Mouse (Mus musculus) lung, adult 2 months (tissue): ENCODE measurements around the gene Tnfrsf19. TPM values are rescaled to one million over a fixed set of nuclear protein-coding genes. Genes with fewer than 3 reads are reported as not detected.

ENCODE experiments used
- DNase-seq: peaks from one replicate; pipeline ENCODE4 v3.0.0; 2022
- H3K4me1 ChIP-seq: fragments of 200-500 bp; 2 replicates; pipeline ENCODE4 v1.6.1; 2011; ENCODE audit warnings: low read length; ENCODE audit not compliant: control insufficient read depth, insufficient read depth
- H3K4me3 ChIP-seq: fragments of 200-500 bp; replicated peaks from 2 replicates; pipeline ENCODE3; 2011; ENCODE audit warnings: low read depth, mild to moderate bottlenecking, control low read depth, low read length; ENCODE audit errors: extremely low read depth
- CTCF ChIP-seq: fragments of 200-500 bp; IDR thresholded peaks from 2 replicates; pipeline ENCODE4 v1.5.1; 2011; ENCODE audit warnings: mild to moderate bottlenecking, low read length, control low read depth; ENCODE audit not compliant: insufficient read depth
- POLR2A ChIP-seq: fragments of 200-500 bp; IDR thresholded peaks from 2 replicates; pipeline ENCODE4 v1.6.1; 2011; ENCODE audit warnings: low read depth, mild to moderate bottlenecking, control low read depth, low read length, borderline replicate concordance; ENCODE audit errors: extremely low read depth
- WGBS: fragments of 180-500 bp; shearing (Covaris S2); methylation state at CpG from one replicate; pipeline ENCODE4 v1.1.7; 2018; 5-methylcytosine and 5-hydroxymethylcytosine counted together
- polyA plus RNA-seq: library from polyadenylated mRNA; depleted of rRNA; stranded (reverse); fragments of >200 nt; gene quantifications from 2 replicates; pipeline ENCODE4 v1.2.3, GENCODE M21; 2012; rRNA removed

Tnfrsf19 gene
- 44.1 and 71.4 TPM in 2 replicates for polyA plus RNA-seq

DNA sequence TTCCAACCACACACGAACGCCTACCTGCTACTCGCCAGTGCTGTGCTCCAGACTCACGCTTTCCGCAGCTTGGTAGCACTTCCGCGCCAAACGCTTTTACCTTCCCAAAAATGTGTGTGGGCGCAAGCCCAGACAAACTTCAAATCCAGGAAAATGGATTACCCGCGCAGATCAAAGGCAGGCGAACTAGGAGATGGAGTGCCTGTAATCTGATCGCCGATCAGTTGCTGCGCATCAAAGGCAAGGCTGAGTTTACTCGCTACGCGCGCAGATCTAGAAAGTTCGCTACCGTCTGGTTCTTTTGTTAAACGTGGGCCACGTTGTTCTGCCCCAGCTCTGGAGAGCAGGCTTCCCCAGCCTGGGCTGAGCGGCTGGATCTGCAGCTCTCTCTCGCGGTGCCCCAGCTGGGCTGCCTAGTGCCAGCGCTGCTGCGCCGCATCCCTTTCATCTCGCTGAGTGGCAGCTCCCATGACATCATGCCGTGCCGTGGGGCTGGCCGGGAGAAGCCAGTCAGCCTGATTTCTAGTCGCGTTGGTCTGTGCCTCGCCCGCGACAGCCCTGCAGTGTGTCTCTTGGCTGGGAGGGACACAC, at the start of gene Tnfrsf19:
Tnfrsf19 (minus strand) TSS at position 400 of the 591 bp plus-strand sequence.
- TF ChIP-seq CTCF (no peak), POLR2A (peak; percentile 53; the same call in 1 of the 2 replicates)
- peak; percentile 66 for DNase-seq
- under 1% methylated on average over 38 of the region's 38 CpGs for WGBS
- Histone ChIP-seq H3K4me1 (no peaks in the 10 kb centered on the region; the same call in 1 of the 2 replicates), H3K4me3 (peak within 1 kb of the TSS; percentile 71)

- 75% methylated on average over 3 of the region's 3 CpGs for WGBS
- no peaks in the 10 kb centered on the region for H3K4me1 ChIP-seq
- TF ChIP-seq POLR2A (no peak), CTCF (no peak)
- DNase-seq, result no peak
- no peak overlapping the region for H3K4me3 ChIP-seq
Measured at GRCm38 (mm10) chr14:61092073-61092472, 45.8 kb upstream of the Tnfrsf19 start.

DNA sequence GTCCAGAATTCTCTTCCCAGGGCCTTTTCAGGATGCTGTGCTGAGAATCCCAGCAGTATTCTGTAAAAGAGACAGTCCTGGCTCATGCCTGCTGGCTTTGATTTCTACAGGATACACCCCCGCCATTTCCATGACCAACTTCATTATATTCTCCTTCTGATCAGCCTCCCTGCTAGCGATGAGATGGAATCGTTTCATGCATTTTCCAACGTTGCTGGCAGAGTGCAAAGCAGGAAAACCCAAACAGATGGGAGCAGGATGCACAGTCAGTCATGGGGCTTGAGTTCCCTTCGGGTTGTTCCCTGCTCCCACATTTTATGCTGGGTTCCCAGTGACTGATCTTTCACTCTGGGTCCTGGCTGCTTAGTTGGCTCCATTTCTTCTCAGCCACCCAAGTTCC, 44.7 kb upstream of the Tnfrsf19 start:
- no peak for TF ChIP-seq POLR2A
- no peak for TF ChIP-seq CTCF
- no peaks in the 10 kb centered on the region for H3K4me1 ChIP-seq
- DNase-seq, result no peak
- H3K4me3 ChIP-seq, result no peak overlapping the region
- WGBS, result 76% methylated on average over 5 of the region's 5 CpGs

GRCm38 (mm10) chr14:61088187-61088586, 41.9 kb upstream of the Tnfrsf19 start:
- Histone ChIP-seq H3K4me1 (no peaks in the 10 kb centered on the region), H3K4me3 (no peak overlapping the region)
- no peak for TF ChIP-seq CTCF
- WGBS, result 69% methylated on average over 8 of the region's 8 CpGs
- no peak for DNase-seq

DNA sequence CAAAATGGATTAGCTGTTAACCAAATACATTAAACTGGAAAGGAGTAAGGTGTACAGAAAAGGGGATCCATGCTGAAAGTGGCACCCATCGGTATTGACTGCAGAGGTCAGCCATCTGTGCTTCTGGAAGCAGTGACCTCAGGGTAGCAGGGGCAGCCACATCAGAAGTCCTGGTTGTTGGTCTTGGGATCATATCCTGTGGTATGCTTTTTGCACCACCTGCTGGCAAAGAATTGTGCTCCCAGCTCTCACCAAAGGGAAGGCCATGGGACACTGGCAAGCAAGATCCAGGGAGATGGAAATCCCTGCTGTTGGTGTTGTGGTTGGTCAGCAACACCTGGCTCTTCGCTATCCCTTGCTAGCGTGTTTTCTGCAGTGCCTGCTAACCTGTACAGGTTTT, 39.0 kb upstream of the Tnfrsf19 start:
- DNase-seq, result peak; percentile 34
- no peaks in the 10 kb centered on the region for H3K4me1 ChIP-seq
- 59% methylated on average over 3 of the region's 3 CpGs for WGBS
- no peak overlapping the region for H3K4me3 ChIP-seq
- peak; percentile 67 for TF ChIP-seq CTCF
- no peak for TF ChIP-seq POLR2A

GRCm38 (mm10) chr14:61069555-61069954, 23.3 kb upstream of the Tnfrsf19 start:
- 81% methylated on average over 1 of the region's 1 CpGs for WGBS
- TF ChIP-seq CTCF, result no peak
- no peak for TF ChIP-seq POLR2A
- Histone ChIP-seq H3K4me3 (no peak overlapping the region), H3K4me1 (no peaks in the 10 kb centered on the region)
- no peak for DNase-seq

GRCm38 (mm10) chr14:61061729-61062128, 15.4 kb upstream of the Tnfrsf19 start:
- no peak overlapping the region for H3K4me3 ChIP-seq
- no peaks in the 10 kb centered on the region for H3K4me1 ChIP-seq
- WGBS, result 58% methylated on average over 3 of the region's 3 CpGs
- no peak for DNase-seq
- TF ChIP-seq POLR2A (no peak), CTCF (no peak)

GRCm38 (mm10) chr14:61059316-61059945, 13.1 kb upstream of the Tnfrsf19 start:
- 50% methylated on average over 9 of the region's 9 CpGs for WGBS
- TF ChIP-seq POLR2A, result no peak
- TF ChIP-seq CTCF, result no peak
- DNase-seq, result no peak
- Histone ChIP-seq H3K4me3 (no peak overlapping the region), H3K4me1 (no peaks in the 10 kb centered on the region)

- DNase-seq, result no peak
- H3K4me1 ChIP-seq, result no peaks in the 10 kb centered on the region
- no peak overlapping the region for H3K4me3 ChIP-seq
- no peak for TF ChIP-seq CTCF
- no peak for TF ChIP-seq POLR2A
- 25% methylated on average over 11 of the region's 11 CpGs for WGBS
Measured at GRCm38 (mm10) chr14:61056962-61057361, 10.7 kb upstream of the Tnfrsf19 start.

DNA sequence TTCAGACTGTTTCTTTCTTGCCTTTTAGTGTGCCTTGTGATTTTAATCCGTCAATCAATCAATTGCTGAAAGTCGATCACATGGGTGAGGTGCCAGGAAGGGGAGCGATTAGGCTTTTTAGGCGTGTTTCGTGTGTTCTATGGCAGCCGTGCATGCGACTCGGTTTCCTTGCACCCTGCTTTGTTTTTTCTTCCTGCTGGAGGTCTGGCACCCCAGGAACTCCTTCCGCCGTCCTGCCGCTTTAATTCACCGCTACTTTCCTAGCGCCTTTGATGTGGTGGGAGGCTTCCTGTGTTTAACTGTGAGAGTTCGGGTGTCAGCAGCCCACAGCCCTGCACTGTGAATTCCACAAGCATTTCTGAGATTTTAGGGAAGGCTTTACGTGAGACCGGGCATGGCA, 10.2 kb upstream of the Tnfrsf19 start:
- TF ChIP-seq POLR2A (no peak), CTCF (no peak)
- H3K4me1 ChIP-seq, result no peaks in the 10 kb centered on the region
- DNase-seq, result no peak
- WGBS, result 4% methylated on average over 16 of the region's 16 CpGs
- H3K4me3 ChIP-seq, result no peak overlapping the region
